Mouse (Mus musculus): ENCODE results near the gene Atf7ip.

Gene Atf7ip

DNA sequence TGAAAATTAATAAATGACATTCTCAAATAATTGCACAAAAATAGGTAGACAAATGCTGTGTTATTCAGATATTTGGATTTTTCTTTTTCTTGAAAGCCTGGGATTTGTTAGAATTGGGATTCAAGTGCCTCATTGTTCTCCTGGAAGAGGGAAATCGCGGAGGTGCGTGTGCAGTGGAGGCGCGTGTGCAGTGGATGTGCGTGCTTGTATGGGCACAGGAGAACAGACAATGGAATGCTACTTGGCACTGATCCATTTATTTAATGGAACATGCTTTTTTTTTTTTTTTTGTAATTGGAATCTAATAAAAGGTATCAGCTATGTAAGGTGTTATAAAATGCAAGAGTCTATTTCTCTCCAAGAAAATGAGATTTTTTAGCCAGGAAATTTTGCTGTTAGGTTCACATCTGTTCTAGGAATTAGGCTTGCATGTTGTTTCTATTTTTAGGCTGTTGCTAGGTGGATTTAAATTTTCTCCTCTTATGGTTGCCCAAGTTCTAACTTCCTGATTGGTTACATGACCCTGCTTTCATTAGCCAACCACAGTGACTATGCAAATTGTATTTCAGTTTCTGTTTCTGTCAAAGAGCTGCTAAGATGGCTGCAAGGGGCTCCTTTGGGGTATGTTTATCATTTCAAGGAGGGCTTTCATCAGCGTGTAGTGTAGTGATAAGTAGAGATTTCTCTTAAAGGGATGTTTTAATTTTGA, 44.8 kb downstream of the Atf7ip start:
- in situ Hi-C loops (cut with MboI, MseI): loop anchor here (5.0 to 10.0 kb wide), 3 partner anchors 33 to 1626 kb away; partner anchors contain the start of gene Cdkn1b

DNA sequence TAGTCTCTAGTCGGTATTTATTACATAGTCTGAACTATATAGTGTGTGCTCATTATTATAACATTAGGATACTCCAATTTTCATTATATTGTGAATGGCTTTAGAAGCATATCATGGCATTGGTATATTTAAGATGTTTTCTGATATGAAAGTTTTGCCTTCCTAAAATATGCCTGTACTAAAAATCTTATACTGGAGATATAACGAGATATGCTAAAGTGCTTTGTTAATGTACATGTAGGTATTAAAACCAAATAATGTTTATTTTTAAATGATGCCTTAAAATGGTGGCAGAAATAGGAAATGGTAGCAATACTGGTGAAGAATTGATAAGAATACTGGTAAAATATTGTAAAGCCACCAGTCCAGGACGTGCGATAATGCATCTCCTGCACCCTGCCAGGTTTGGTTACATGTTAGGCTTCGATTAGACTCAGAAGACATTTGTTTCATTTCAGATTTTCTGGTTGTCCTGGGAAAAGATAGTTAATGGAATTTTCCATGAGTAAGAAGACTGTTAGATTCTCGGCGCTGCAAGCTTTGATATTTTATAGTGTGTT, 45.7 kb downstream of the Atf7ip start:
- in situ Hi-C loops (cut with MboI, MseI): loop anchor here (5.0 to 10.0 kb wide), 3 partner anchors 34 to 1627 kb away; partner anchors contain the start of gene Cdkn1b

DNA sequence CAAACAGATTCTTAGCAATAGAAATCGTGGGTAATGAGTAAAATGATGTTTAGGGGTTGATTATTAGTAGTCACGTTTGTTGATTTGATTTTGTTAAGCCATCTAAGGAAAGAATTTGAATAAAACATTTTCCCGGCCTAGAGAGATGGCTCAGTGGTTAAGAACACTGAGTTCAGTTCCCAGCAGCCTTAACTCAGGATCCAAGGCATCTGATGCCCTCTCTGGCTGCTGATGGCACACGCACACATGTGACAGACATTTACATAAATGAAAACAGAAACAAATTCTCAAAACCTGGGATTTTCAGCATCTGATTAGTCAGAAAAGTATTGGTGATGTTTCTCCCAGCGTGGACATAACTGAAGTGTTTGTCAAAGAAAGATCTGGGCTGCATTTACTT, 47.2 kb downstream of the Atf7ip start:
- in situ Hi-C loops (cut with MboI, MseI): loop anchor here (5.0 to 10.0 kb wide), 3 partner anchors 36 to 1628 kb away; partner anchors contain the start of gene Cdkn1b

DNA sequence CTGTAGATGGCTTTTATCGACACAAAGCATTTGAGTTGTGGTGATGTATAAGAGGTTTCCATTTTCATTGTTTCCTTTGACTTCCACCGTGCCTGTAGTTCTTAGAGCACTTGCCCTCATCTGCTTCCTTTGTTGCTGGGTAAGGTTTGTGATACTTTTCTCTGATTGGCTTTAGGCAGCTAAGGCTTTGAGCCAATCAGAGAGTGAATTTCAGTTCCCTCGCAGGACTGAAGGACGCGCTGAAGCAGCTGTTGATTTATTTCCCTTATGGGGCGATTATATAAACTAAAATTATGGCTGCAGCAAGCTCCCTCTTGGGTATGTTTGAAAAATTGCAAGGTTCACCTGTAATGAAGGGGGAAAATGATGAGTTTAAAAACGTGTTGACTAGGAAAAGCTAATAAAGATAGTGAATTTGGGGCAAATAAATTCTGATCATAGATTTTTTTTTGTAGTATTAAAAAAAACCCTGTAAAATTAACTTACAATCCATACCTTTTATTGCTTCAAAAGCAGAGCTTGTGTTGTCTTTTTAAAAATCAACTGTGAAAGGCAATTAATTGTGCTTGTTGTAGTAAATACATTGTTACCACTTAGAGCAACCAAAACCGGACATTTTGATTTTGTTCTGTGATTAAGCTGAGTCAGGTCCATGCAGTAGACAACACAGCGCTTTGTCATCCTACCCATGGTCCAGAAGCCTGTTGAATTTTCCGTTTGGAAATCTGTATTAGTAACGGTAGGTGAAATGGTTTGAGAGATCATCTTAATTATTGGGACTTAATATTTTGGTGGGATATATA, 48.0 kb downstream of the Atf7ip start:
- in situ Hi-C loops (cut with MboI, MseI): loop anchor here (5.0 to 10.0 kb wide), 3 partner anchors 37 to 1629 kb away; partner anchors contain the start of gene Cdkn1b

DNA sequence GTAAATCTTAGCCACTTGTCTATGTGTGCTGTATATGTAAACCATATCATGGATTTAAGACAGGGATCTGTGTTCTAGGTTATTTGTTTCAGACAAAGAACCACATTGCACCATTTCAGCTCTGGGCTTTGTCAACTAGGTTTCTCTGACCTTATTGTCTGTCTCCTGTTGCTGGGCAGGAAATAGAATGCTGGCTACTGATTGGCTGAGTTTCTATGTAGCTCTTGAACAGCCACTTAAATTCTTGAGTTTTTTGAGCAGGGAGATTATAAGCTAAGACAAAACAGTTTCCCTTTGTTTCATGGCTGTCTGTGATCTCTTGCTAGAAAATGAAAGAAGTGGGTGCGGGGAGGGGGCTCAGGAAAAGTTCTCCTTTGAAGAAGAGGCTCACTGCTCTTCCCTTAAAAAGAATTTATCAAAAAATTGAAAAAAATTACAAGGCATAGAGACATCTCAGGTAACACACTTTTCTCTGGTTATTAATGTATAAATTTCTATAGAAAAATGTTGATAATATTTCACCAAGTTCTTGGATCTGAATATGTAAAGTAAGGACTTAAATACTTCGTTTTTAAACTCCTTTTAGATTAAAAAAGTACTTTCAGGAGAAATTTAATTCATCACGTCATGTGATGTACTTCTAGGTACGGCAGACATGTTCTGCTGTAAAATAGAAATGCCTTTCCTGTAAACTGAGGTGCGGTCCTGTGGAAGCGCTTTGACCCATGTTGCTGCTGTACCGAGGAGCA, 49.0 kb downstream of the Atf7ip start:
- in situ Hi-C loops (cut with MboI, MseI): loop anchor here (5.0 to 10.0 kb wide), 4 partner anchors 38 to 1630 kb away; partner anchors contain the start of gene Cdkn1b

DNA sequence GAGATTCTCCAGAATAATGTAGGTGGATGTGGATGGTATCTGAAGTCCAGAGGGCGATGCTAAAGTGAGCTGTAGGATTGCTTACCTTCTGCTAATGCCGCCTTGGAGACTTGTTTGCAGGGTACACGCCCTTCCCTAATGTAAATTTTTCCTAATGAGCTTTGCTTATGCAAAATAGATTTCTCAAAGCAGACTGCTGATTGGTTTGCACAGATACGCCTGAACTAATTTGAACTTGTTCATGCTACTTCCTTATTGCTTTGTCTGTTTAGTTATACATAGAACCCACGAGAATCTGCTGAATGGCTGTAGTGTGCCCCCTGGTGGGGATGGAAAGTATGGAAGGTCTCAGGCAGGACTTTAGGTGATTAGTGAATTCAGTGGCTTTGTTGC, 49.6 kb downstream of the Atf7ip start:
- in situ Hi-C loops (cut with MboI, MseI): loop anchor here (5.0 to 10.0 kb wide), 3 partner anchors 52 to 1631 kb away; partner anchors contain the start of gene Cdkn1b

DNA sequence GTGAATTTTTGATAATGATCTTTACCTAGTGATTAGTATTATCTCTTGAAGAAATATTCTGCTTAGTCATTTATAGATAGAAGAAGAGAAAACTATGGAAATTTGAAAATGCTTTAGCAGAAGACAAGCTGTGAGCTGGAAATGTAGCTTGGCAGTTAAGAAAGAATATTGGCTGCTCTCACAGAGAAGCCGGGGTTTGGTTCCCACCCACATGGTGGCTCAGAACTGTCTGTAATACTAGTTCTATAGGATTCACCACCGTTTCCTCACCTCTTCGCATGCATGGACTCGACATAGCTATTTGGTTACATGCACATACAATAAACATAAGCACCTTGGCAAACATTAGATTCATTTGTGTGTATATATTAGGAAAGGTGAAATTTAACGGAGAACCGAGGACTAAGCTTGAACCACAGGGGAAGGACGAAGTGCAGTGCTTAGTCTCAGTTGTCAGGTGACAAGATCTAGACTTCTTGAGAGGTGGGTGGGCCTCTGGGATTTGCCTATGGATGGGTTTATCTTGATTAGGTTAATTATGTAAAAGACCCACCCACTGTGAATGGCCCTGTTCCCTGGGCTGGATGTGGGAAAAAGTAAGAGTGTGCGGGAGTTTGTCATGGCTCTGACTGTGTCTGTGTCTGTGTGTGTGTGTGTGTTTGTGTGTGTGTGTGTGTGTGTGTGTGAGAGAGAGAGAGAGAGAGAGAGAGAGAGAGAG, 52.5 kb downstream of the Atf7ip start:
- in situ Hi-C loops (cut with MboI, MseI): loop anchor here (5.0 to 10.0 kb wide), 3 partner anchors 49 to 1634 kb away; partner anchors contain the start of gene Cdkn1b

DNA sequence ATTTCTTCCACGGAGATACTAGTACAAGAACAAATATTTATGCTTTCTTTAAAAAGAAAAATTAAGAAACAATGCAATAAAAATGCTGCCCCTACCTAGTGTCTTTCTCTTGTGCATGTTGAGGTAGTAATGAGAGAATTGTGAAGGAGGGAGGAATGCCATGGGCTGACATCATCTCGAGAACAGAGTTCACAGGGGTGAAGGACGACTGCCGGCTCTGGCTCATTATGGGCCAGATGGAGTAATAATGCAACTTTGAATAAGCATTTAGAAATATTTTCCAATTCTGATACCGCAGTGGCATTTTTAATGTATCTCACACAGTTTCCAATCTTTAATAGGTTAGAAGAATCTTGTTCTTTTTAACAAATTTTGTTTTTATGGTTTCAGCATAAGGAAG, 60.0 kb downstream of the Atf7ip start:
- in situ Hi-C loops (cut with MboI, MseI): no loop called here

DNA sequence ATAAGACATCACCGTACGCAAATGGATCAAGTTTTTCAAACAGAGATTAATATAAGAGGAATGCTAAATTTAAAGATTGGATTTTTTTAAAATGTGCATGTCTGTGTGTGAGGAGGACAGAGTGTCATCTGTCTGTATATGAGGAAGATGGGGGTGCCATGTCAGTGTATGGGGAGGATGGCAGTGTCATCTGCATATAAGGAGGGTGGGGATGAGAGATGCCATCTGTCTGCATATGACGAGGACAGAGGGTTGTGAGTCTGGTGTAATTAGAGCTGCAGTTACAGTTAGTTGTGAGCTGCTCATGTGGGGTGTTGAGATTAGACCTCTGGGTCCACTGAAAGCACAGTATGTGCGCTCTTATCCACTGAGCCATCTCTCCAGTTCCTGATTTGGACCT, 84.8 kb downstream of the Atf7ip start:
- in situ Hi-C loops (cut with MboI, MseI): no loop called here

DNA sequence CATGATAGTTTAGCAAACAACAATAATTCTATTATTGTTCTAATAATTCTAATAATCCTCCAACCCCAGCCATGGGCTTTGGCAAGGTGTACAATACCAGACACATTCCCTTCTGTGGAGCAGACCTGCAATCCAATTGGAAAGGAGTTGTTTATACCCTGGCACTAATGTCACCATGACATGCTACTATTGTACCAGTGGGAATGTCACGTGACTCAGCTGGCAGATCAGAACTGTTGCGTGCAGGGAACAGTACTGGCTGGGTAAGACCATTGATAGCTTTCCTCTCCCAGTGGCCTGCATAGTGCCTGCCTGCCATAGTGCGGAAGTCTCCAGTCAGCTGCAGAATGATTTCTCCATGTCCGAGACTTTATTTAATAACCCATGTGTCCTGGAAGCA, 88.6 kb downstream of the Atf7ip start:
- in situ Hi-C loops (cut with MboI, MseI): no loop called here

DNA sequence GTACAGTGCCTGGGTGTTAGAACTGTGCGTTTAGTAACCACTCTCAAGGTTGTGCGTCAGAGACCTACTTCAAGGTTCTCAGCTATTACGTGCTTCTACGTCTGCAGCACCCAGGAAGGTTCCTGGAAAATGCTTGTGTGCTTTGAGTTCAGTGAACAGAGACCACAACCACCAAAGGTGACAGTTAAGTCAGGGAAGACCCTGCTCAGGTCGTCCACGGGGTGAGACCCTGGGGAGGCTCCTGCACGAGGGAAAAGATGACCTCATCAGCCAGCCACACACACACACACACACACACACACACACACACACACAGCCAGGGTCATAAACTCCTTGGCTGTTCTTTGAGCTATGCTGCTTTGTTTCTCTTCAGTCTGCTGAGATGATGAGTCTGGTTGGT, 96.6 kb downstream of the Atf7ip start:
- in situ Hi-C loops (cut with MboI, MseI): no loop called here

DNA sequence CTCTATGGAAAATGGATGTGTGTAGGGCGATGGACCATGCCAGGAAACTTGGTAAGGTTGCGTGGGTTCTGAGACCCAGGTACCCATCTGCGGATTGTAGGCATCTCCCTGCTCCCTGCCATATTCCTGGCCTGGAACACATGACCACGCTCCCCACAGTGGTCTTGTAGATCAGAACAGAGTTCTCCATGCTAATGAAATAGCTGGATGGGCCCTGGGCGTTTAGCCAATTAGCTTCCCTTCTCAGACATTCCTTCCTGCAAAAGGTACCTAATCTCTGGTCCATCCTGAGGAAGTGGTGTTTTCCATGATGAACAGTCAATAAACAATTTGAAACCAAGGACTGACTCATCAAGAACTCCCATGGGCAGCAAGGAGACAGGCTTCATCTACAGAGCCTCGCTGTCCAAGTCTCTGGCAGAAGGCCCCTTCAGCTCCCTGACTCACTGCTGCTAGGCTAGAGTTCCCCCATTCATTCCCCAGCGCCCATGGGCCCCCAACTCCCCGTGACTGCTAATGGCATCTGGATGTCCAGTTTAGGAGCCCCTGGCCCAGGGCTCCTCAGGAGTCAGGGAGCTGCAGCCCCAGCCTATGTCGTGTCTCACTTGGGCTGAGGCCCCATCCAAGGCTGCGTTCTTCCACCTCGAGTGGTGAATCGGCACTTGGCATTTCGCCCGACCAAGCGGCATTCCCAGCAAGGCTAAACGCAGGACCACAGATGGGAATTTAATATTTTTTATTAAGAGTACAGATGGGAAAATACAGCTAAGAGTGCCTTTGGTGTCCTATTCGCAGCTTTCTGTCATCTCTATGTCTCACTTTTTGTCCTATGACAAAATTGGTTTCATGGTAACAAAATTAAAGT, 105.6 kb downstream of the Atf7ip start:
- in situ Hi-C loops (cut with MboI, MseI): no loop called here

DNA sequence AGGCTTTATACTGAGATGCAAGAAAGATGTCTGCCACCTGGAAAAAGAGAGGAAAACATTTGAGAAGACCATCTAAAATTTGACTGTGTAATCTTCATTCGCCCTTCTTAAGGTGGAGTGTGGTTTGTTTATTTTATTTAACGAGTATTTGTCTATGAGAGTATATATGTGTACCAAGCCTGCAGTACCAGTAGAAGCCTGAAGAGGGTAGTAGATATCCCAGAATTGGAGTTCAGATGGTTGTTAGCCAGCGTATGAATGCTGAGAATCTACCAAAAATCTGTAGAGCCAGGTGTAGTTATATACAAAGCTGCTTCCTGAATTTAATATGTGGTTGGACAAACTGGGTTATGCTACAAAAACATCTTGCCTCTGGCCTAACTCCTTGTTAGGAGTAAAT, 106.3 kb downstream of the Atf7ip start:
- in situ Hi-C loops (cut with MboI, MseI): no loop called here

DNA sequence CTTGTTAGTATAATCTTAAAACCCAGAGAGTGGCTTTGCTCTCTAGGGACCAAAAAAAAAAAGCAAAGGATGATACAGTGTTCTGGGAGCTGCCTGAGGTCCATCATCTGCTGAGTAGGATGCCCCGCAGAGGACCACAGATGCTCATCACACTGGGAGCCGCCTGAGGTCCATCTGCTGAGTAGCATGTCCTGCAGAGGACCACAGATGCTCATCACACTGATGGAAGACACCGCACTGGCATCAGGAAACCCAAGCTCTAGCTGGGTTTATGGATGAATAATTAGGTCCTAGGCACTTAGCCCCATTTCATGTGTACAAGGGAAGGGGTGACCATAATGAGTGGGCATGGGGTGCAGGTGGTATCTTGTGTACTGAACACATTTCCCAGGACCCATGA, 108.2 kb downstream of the Atf7ip start:
- in situ Hi-C loops (cut with MboI, MseI): no loop called here

DNA sequence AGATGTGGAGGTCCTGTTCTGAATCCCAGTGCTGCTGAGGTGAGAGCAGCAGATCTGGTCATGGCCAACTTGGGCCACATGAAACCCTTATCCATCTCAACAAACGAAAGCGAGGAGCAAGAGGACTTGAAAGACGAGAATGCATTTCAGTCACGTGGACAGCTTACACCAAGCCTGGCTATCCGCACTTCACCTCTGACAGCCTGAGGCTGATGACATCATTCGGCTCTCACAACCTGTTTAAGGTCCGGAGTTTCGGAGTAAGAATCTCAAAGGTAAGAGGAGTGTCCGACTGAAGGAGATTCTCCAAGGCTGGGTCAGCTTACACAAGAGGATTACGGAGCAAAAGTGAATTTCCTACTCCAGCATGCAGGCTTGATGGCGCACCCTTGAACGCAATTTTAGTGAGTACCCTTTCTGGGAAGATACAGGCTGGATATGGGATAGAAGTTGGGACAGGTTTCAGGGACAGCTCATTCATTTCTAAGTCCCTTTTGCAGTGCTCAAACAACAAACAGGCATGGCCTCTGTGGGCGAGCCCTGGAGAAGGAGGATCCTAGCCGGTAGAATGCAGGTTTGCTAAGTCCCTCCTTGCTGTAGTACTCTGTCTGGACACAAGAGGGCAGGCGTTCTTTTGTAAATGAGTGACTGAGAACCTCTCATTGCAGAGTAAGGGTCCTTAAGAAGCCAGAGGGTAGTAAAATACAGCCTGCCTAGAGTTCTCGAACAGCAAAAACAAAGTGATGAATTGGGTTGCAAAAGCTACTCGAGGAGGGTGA, 114.6 kb downstream of the Atf7ip start:
- in situ Hi-C loops (cut with MboI, MseI): loop anchor here (5.0 to 10.0 kb wide), 3 partner anchors 102 to 1176 kb away; no protein-coding TSS in a partner anchor

DNA sequence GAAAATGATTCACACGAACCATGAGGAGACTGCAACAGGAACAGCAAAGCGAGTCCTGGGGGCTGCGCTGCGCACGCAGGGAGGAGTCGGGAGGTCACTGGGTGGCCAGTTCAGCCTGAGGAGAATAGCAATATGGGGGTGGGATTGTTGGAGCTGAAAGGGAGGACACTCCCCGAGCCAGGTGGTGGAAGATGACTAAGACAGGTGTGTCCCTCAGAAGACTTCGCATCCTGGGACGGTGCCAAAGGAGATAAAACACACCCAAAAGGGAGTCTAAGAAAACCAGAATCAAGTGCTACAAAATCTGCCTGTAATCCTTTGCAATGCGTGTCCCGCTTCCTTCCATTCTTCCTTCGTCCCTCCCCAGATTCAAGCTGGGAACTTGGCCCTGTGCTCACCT, 119.5 kb downstream of the Atf7ip start:
- in situ Hi-C loops (cut with MboI, MseI): loop anchor here (10.0 kb wide), 2 partner anchors 389 to 1181 kb away; no protein-coding TSS in a partner anchor

DNA sequence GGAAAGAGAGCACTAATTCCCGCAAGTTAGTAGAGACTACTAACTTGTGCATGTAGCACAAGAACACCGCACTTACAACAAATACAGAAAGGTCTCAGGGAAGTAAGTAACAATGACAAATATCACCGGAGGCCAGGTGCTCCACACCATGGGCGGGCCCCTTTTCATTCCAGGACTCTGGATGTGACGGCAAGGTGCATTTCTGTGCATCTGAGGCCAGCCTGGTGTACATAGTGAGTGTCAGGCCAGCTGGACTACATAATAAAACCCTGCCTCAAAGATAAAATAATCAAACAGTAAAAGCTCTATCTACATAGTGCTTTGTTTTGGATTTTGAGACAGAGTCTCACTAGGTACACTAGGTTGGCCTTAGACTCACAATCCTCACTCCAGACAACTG, 123.7 kb downstream of the Atf7ip start:
- in situ Hi-C loops (cut with MboI, MseI): loop anchor here (10.0 kb wide), 3 partner anchors 355 to 1185 kb away; no protein-coding TSS in a partner anchor

DNA sequence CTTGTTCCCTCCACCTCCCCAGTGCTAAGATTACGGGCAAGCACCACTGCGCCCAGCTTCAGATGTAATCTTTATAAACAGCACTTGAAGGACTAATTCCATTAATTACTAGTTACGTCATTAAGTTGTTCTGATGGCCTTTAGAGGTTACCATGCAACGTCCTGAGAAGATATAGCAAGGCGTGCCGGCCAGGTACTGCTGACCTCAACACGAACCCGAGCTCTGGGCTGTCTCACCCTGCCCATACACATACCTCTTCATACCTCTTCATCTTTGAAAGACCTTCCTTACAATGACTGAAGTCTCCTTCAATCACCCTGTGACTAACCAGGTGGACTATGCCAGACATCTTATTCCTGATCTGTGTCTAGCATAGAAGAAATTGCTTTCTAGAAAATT, 125.6 kb downstream of the Atf7ip start:
- in situ Hi-C loops (cut with MboI, MseI): loop anchor here (10.0 kb wide), 1 partner anchor 353 kb away; no protein-coding TSS in a partner anchor
